Mouse (Mus musculus): Measurements from ENCODE around the gene Hsf2. TPM values are rescaled to one million over a fixed set of nuclear protein-coding genes. Genes with fewer than 3 reads are reported as not detected.
"Not testable (repeated sequence)": the region's sequence is repeated elsewhere in the genome, so short reads cannot be mapped to it uniquely, and the experiment has no call there.

Gene Hsf2
- 54.2 and 60.7 TPM in 2 replicates for polyA plus RNA-seq (2015; fragmentation: Nextera tagmentation; extraction: Ambion mirVana)

DNA sequence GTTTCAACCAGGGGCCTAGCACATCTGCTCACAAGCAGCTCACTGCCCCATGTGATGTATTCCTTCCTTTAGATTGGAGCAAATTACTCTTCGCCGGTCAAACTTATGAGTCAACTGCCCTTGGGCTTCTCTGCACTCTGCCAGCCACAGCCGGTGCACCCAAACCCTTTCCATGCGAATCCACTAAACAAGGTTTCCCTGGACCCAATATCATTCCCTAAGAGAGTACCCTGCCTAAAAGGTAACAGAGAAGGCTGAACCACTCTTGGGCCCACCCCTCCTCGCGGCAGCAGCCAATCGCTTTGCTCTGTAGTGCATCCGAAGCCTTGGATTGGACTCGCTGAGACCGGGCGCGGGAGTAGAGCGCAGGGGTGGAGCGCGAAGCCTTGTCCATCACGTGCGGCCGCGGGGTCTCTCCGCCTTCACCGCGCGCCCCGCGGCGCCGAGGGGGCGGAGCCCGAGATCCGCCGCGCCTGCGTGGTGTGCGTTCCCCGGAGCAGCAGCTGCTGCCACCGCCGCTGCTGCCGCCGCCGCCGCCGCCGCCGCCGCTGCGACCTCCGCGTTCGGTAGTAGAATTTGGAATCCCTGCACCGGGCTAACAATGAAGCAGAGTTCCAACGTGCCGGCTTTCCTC, at the start of gene Hsf2:
Gene Hsf2, plus strand, starts transcription at position 478 of the 634 bp plus-strand sequence.
- H3K27ac ChIP-seq (ENCODE audit: low read length) = peak within 1 kb of the TSS; percentile 97
- peak; percentile 100 for ATAC-seq
- H3K4me3 ChIP-seq (ENCODE audit: low read depth, low read length) = peak within 1 kb of the TSS; percentile 94
- peak within 1 kb of the TSS; percentile 55 for H3K4me2 ChIP-seq (ENCODE audit: low read length)
- no peaks in the 10 kb centered on the region for H3K36me3 ChIP-seq (ENCODE audit: control insufficient read depth, insufficient read depth, low read length)
- under 1% methylated on average over 49 of the region's 52 CpGs for WGBS
- no peaks in the 10 kb centered on the region for H3K9me3 ChIP-seq (replicated peaks; ENCODE audit: control insufficient read depth, low read length, poor library complexity, severe bottlenecking)
- peak within 1 kb of the TSS; percentile 98 for H3K9ac ChIP-seq (ENCODE audit: low read depth, low read length)
- peaks cover 23% of the 10 kb centered on the region for H3K4me1 ChIP-seq (ENCODE audit: control insufficient read depth, insufficient read depth, low read length)
- no peaks in the 10 kb centered on the region for H3K27me3 ChIP-seq (ENCODE audit: control insufficient read depth, insufficient read depth, low read depth, low read length)

DNA sequence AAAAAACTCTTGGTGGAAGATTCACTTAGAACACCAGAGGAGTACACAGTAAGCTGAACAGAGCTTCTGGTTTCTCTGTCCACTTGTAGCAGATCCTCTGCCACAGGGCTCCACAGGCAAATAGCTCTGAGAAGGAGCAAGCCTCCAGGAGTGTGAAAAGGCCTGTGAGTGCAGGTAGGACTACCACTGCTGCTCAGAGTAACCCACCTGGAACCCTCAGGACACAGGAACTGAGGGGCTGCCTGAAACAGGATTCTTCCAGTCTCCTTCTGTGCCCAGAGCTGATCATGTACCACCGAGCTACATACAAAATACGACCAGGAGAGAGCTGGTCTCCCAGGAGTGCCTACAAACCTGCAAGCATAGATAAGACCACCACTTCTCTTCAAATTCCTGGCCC, 48.3 kb upstream of the Hsf2 start:
- ATAC-seq = no peak
- no peak overlapping the region for H3K27ac ChIP-seq (ENCODE audit: low read length)
- no peak overlapping the region for H3K4me3 ChIP-seq (ENCODE audit: low read depth, low read length)
- no peak overlapping the region for H3K4me2 ChIP-seq (ENCODE audit: low read length)
- 87% methylated on average over 2 of the region's 2 CpGs for WGBS
- H3K4me1 ChIP-seq (ENCODE audit: control insufficient read depth, insufficient read depth, low read length) = no peaks in the 10 kb centered on the region
- no peaks in the 10 kb centered on the region for H3K27me3 ChIP-seq (ENCODE audit: control insufficient read depth, insufficient read depth, low read depth, low read length)
- no peaks in the 10 kb centered on the region for H3K36me3 ChIP-seq (ENCODE audit: control insufficient read depth, insufficient read depth, low read length)
- H3K9ac ChIP-seq (ENCODE audit: low read depth, low read length) = no peak overlapping the region
- H3K9me3 ChIP-seq (replicated peaks; ENCODE audit: control insufficient read depth, low read length, poor library complexity, severe bottlenecking) = no peaks in the 10 kb centered on the region

DNA sequence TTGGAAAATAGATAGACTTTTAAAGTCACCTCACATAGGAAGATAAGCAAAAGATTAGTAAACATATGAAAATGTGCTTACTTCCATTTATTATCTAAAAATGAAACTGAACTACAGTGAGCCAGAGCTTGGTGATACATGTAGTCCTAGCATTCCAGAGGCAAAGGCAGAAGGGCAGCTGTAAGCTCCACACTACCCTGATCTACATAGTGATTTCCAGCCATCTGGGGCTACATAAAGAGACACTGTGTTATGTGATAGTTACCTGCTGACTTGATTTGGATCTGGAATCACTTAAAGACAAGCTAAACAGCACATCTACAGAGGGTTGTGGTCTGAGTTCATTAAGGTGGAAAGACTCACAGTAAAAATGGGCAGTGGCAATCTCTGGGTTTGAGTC, 45.1 kb upstream of the Hsf2 start:
- no peaks in the 10 kb centered on the region for H3K9me3 ChIP-seq (replicated peaks; ENCODE audit: control insufficient read depth, low read length, poor library complexity, severe bottlenecking)
- H3K4me1 ChIP-seq (ENCODE audit: control insufficient read depth, insufficient read depth, low read length) = no peaks in the 10 kb centered on the region
- no peak for ATAC-seq
- H3K36me3 ChIP-seq (ENCODE audit: control insufficient read depth, insufficient read depth, low read length) = no peaks in the 10 kb centered on the region
- no peak overlapping the region for H3K27ac ChIP-seq (ENCODE audit: low read length)
- no peak overlapping the region for H3K9ac ChIP-seq (ENCODE audit: low read depth, low read length)
- H3K4me3 ChIP-seq (ENCODE audit: low read depth, low read length) = no peak overlapping the region
- no peaks in the 10 kb centered on the region for H3K27me3 ChIP-seq (ENCODE audit: control insufficient read depth, insufficient read depth, low read depth, low read length)
- no peak overlapping the region for H3K4me2 ChIP-seq (ENCODE audit: low read length)

DNA sequence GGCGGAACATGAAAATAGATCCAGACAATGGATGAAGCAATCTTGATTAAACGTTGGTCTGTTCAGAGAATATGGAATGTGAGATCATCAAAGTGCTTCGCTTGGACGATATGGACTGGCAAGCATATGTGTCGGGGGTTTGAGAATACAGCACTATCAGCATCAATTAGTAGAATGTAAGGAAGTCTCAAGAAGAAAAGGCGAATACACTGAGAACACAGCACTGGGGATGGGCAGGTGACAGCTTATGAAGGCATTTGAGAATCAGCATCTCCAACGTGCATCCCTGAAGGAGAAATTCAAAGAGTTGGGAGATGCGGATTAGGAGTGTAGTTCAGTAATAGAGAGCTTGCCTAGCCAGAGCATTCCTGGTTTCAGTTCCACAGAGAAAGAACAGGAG, 41.8 kb upstream of the Hsf2 start:
- 72% methylated on average over 8 of the region's 8 CpGs for WGBS
- H3K4me3 ChIP-seq (ENCODE audit: low read depth, low read length) = no peak overlapping the region
- H3K4me2 ChIP-seq (ENCODE audit: low read length) = no peak overlapping the region
- H3K27me3 ChIP-seq (ENCODE audit: control insufficient read depth, insufficient read depth, low read depth, low read length) = no peaks in the 10 kb centered on the region
- H3K36me3 ChIP-seq (ENCODE audit: control insufficient read depth, insufficient read depth, low read length) = no peaks in the 10 kb centered on the region
- H3K9ac ChIP-seq (ENCODE audit: low read depth, low read length) = no peak overlapping the region
- ATAC-seq = no peak
- H3K4me1 ChIP-seq (ENCODE audit: control insufficient read depth, insufficient read depth, low read length) = no peaks in the 10 kb centered on the region
- no peak overlapping the region for H3K27ac ChIP-seq (ENCODE audit: low read length)
- no peaks in the 10 kb centered on the region for H3K9me3 ChIP-seq (replicated peaks; ENCODE audit: control insufficient read depth, low read length, poor library complexity, severe bottlenecking)

DNA sequence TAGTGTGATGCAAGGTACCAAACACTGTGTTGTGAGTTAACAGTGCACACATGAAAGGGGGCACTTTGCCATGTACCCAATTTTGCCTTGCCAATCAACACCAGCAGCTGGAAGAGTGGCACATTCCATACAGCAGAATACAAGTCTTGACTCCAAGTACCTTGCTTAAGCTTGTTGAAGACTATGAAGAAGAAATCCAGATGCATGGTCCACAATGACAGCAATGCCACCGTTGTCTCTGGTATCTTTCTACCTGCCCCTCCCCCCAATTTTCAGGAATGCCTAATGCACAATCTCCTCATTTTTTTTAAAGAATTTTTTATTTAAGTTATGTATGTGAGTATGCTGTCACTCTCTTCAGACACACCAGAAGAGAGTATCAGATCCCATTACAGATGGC, 40.5 kb upstream of the Hsf2 start:
- no peaks in the 10 kb centered on the region for H3K36me3 ChIP-seq (ENCODE audit: control insufficient read depth, insufficient read depth, low read length)
- H3K9me3 ChIP-seq (replicated peaks; ENCODE audit: control insufficient read depth, low read length, poor library complexity, severe bottlenecking) = no peaks in the 10 kb centered on the region
- no peaks in the 10 kb centered on the region for H3K27me3 ChIP-seq (ENCODE audit: control insufficient read depth, insufficient read depth, low read depth, low read length)
- H3K27ac ChIP-seq (ENCODE audit: low read length) = no peak overlapping the region
- H3K4me2 ChIP-seq (ENCODE audit: low read length) = no peak overlapping the region
- H3K9ac ChIP-seq (ENCODE audit: low read depth, low read length) = no peak overlapping the region
- H3K4me3 ChIP-seq (ENCODE audit: low read depth, low read length) = no peak overlapping the region
- no peaks in the 10 kb centered on the region for H3K4me1 ChIP-seq (ENCODE audit: control insufficient read depth, insufficient read depth, low read length)
- ATAC-seq = no peak
- WGBS = 90% methylated on average over 1 of the region's 1 CpGs

DNA sequence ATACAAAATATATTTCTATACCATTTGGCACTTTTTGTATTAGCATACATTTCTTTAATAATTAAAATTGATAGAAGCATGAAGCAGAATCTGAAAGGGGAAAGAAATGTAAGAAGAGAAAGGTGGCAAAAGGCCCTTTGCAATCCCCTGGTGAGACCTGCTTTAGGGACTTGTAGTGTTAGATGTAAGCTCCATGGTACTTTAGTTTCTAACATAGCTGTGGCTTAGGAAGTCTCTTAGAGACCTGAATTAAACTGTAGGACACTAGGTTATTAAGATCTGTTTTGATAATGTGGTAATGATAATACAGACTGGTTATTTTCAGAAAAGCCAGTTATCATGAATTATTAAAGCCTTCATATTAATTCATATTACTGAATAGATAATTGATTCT, 38.5 kb upstream of the Hsf2 start:
- Histone ChIP-seq H3K27me3 (ENCODE audit: control insufficient read depth, insufficient read depth, low read depth, low read length) (no peaks in the 10 kb centered on the region), H3K27ac (ENCODE audit: low read length) (no peak overlapping the region), H3K4me3 (ENCODE audit: low read depth, low read length) (no peak overlapping the region), H3K4me1 (ENCODE audit: control insufficient read depth, insufficient read depth, low read length) (no peaks in the 10 kb centered on the region), H3K9ac (ENCODE audit: low read depth, low read length) (no peak overlapping the region), H3K9me3 (replicated peaks; ENCODE audit: control insufficient read depth, low read length, poor library complexity, severe bottlenecking) (no peaks in the 10 kb centered on the region), H3K4me2 (ENCODE audit: low read length) (no peak overlapping the region), H3K36me3 (ENCODE audit: control insufficient read depth, insufficient read depth, low read length) (no peaks in the 10 kb centered on the region)
- no peak for ATAC-seq

DNA sequence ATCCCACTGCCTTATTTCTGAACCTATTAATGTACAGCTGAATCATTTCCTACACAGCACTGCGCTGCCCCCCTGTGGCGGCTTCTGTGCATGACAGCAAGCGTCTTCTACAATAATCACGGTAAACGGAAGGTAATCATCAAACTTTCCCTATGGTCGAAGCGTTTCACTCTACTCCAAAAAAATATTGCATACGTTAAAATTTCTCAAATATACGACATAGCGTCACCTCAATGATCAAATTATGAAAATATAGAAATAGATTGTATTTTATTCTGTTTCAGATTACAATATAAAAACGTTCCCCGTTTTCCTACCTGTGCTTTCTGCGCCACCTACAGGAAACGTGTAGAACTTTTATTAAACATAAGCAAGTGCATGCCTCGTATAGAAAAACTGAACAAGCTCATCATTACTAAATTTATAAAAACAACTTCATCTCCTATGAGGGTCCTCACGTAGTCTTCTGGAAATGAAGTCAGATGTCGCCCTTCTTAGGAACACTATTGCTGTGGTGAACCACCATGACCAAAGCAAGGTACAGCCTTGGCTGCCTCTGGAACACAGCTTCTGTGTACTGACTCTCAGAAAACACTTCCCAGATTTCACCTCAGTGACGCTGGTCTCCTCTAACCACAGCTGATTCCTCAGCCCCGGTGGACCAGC, 38.0 kb upstream of the Hsf2 start:
- 4% methylated on average over 19 of the region's 19 CpGs for WGBS
- Histone ChIP-seq H3K9me3 (replicated peaks; ENCODE audit: control insufficient read depth, low read length, poor library complexity, severe bottlenecking) (no peaks in the 10 kb centered on the region), H3K36me3 (ENCODE audit: control insufficient read depth, insufficient read depth, low read length) (no peaks in the 10 kb centered on the region), H3K4me1 (ENCODE audit: control insufficient read depth, insufficient read depth, low read length) (no peaks in the 10 kb centered on the region), H3K27ac (ENCODE audit: low read length) (no peak overlapping the region), H3K4me3 (ENCODE audit: low read depth, low read length) (peak overlapping the region; percentile 31), H3K9ac (ENCODE audit: low read depth, low read length) (no peak overlapping the region), H3K4me2 (ENCODE audit: low read length) (peak overlapping the region; percentile 23; the same call in 1 of the 2 replicates), H3K27me3 (ENCODE audit: control insufficient read depth, insufficient read depth, low read depth, low read length) (no peaks in the 10 kb centered on the region)
- ATAC-seq = peak; percentile 86

DNA sequence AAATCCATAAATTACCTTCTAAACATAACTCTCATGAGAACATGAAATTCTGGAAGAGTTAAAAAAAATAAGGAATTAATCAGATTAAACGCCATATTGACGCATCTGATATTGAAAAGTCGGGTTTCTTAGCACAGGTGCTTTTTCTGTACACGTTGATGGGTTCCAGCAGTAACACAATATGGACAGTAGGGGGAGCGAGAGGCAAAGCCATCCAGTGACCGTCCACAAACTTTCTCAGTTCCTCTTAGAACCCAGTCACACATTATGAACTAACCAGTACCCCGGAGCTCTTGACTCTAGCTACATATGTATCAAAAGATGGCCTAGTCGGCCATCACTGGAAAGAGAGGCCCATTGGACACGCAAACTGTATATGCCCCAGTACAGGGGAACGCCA, 22.9 kb upstream of the Hsf2 start:
- H3K9ac ChIP-seq (ENCODE audit: low read depth, low read length); H3K4me1 ChIP-seq (ENCODE audit: control insufficient read depth, insufficient read depth, low read length); H3K27ac ChIP-seq (ENCODE audit: low read length); H3K9me3 ChIP-seq (replicated peaks; ENCODE audit: control insufficient read depth, low read length, poor library complexity, severe bottlenecking); H3K4me2 ChIP-seq (ENCODE audit: low read length); H3K4me3 ChIP-seq (ENCODE audit: low read depth, low read length); H3K36me3 ChIP-seq (ENCODE audit: control insufficient read depth, insufficient read depth, low read length); ATAC-seq; H3K27me3 ChIP-seq (ENCODE audit: control insufficient read depth, insufficient read depth, low read depth, low read length): not testable (repeated sequence)
- WGBS = 30% methylated on average over 10 of the region's 10 CpGs

DNA sequence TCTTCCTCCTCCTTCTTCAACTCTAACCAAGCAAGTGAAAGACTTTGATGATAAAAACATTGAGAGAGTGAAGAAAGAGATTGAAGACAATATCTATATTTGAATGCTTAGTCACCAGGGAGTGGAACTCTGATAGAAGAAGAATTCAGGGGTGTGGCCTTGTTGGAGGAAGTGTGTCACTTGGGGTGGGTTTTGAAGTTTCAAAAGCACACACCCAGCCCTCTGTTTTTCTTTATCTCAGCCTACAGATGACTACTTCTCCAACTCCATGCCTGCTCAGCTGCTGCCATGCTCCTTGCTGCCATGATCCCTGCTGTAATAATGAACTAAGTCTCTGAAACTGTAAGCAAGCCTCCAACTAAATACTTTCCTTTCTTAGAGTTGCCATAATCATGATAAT, 20.4 kb upstream of the Hsf2 start:
- no peaks in the 10 kb centered on the region for H3K4me1 ChIP-seq (ENCODE audit: control insufficient read depth, insufficient read depth, low read length)
- H3K27me3 ChIP-seq (ENCODE audit: control insufficient read depth, insufficient read depth, low read depth, low read length) = no peaks in the 10 kb centered on the region
- no peak for ATAC-seq
- no peak overlapping the region for H3K4me3 ChIP-seq (ENCODE audit: low read depth, low read length)
- H3K36me3 ChIP-seq (ENCODE audit: control insufficient read depth, insufficient read depth, low read length) = no peaks in the 10 kb centered on the region
- H3K9ac ChIP-seq (ENCODE audit: low read depth, low read length) = no peak overlapping the region
- H3K27ac ChIP-seq (ENCODE audit: low read length) = no peak overlapping the region
- H3K4me2 ChIP-seq (ENCODE audit: low read length) = no peak overlapping the region
- no peaks in the 10 kb centered on the region for H3K9me3 ChIP-seq (replicated peaks; ENCODE audit: control insufficient read depth, low read length, poor library complexity, severe bottlenecking)

All from midbrain, embryonic 16.5 days (tissue).